Mouse (Mus musculus): ENCODE data around the gene Wbp4. TPM values are rescaled to one million over a fixed set of nuclear protein-coding genes. Genes with fewer than 3 reads are reported as not detected.

Gene Wbp4
- polyA plus RNA-seq, 1 experiment from 2014 or later: 46.0 TPM

GRCm38 (mm10) chr14:79483611-79484120, 2.3 kb upstream of the Wbp4 start:
- DNase-seq (ENCODE audit: low spot score): peak; percentile 66
- 44% methylated on average over 8 of the region's 8 CpGs for WGBS
- no peak for ATAC-seq (ENCODE audit: low read depth)
- Histone ChIP-seq H3K9ac (ENCODE audit: low read depth, low read length) (peak overlapping the region; percentile 99; the same call in 1 of the 2 replicates), H3K4me1 (ENCODE audit: control insufficient read depth, insufficient read depth, low read length) (peaks cover 29% of the 10 kb centered on the region), H3K27me3 (replicated peaks; ENCODE audit: control insufficient read depth, insufficient read depth, low read length) (no peaks in the 10 kb centered on the region), H3K27ac (replicated peaks; ENCODE audit: low read depth, low read length) (peak overlapping the region; percentile 100), H3K4me3 (ENCODE audit: low read depth, low read length) (peak overlapping the region; percentile 96), H3K4me2 (ENCODE audit: low read depth, low read length) (peak overlapping the region; percentile 78), H3K9me3 (ENCODE audit: control insufficient read depth, low read length) (no peaks in the 10 kb centered on the region), H3K36me3 (ENCODE audit: control insufficient read depth, insufficient read depth, low read length) (no peaks in the 10 kb centered on the region)

GRCm38 (mm10) chr14:79482747-79483355, 1.5 kb upstream of the Wbp4 start:
- no peaks in the 10 kb centered on the region for H3K9me3 ChIP-seq (ENCODE audit: control insufficient read depth, low read length)
- WGBS: 11% methylated on average over 15 of the region's 15 CpGs
- DNase-seq (ENCODE audit: low spot score): no peak
- peak overlapping the region; percentile 96 for H3K4me3 ChIP-seq (ENCODE audit: low read depth, low read length)
- no peaks in the 10 kb centered on the region for H3K27me3 ChIP-seq (replicated peaks; ENCODE audit: control insufficient read depth, insufficient read depth, low read length)
- H3K4me2 ChIP-seq (ENCODE audit: low read depth, low read length): peak overlapping the region; percentile 78
- H3K36me3 ChIP-seq (ENCODE audit: control insufficient read depth, insufficient read depth, low read length): no peaks in the 10 kb centered on the region
- peaks cover 29% of the 10 kb centered on the region for H3K4me1 ChIP-seq (ENCODE audit: control insufficient read depth, insufficient read depth, low read length)
- no peak for ATAC-seq (ENCODE audit: low read depth)
- peak overlapping the region; percentile 100 for H3K27ac ChIP-seq (replicated peaks; ENCODE audit: low read depth, low read length)
- H3K9ac ChIP-seq (ENCODE audit: low read depth, low read length): peak overlapping the region; percentile 99

GRCm38 (mm10) chr14:79482251-79482661, 936 bp upstream of the Wbp4 start:
- peak; percentile 87 for DNase-seq (ENCODE audit: low spot score)
- H3K27ac ChIP-seq (replicated peaks; ENCODE audit: low read depth, low read length): peak overlapping the region; percentile 100
- H3K9ac ChIP-seq (ENCODE audit: low read depth, low read length): peak overlapping the region; percentile 99
- no peaks in the 10 kb centered on the region for H3K9me3 ChIP-seq (ENCODE audit: control insufficient read depth, low read length)
- no peak for ATAC-seq (ENCODE audit: low read depth)
- no peaks in the 10 kb centered on the region for H3K27me3 ChIP-seq (replicated peaks; ENCODE audit: control insufficient read depth, insufficient read depth, low read length)
- H3K4me2 ChIP-seq (ENCODE audit: low read depth, low read length): peak overlapping the region; percentile 78
- under 1% methylated on average over 11 of the region's 11 CpGs for WGBS
- H3K4me3 ChIP-seq (ENCODE audit: low read depth, low read length): peak overlapping the region; percentile 96
- peaks cover 25% of the 10 kb centered on the region for H3K4me1 ChIP-seq (ENCODE audit: control insufficient read depth, insufficient read depth, low read length)
- 0 out of 2 replicates have a peak, but pooled peaks cover 4% of the 10 kb centered on the region for H3K36me3 ChIP-seq (ENCODE audit: control insufficient read depth, insufficient read depth, low read length)

GRCm38 (mm10) chr14:79480624-79481338, 539 bp downstream of the Wbp4 start, which contains the start of gene Elf1:
Elf1 (plus strand) TSS chr14:79481194.
- under 1% methylated on average over 23 of the region's 96 CpGs for WGBS
- peak within 1 kb of the TSS; percentile 99 for H3K9ac ChIP-seq (ENCODE audit: low read depth, low read length)
- peak within 1 kb of the TSS; percentile 96 for H3K4me3 ChIP-seq (ENCODE audit: low read depth, low read length)
- peak within 1 kb of the TSS; percentile 78 for H3K4me2 ChIP-seq (ENCODE audit: low read depth, low read length)
- peaks cover 13% of the 10 kb centered on the region; the same call in 1 of the 2 replicates for H3K4me1 ChIP-seq (ENCODE audit: control insufficient read depth, insufficient read depth, low read length)
- no peaks in the 10 kb centered on the region for H3K9me3 ChIP-seq (ENCODE audit: control insufficient read depth, low read length)
- ATAC-seq (ENCODE audit: low read depth) (peak; percentile 78), DNase-seq (ENCODE audit: low spot score) (peak; percentile 94)
- H3K27me3 ChIP-seq (replicated peaks; ENCODE audit: control insufficient read depth, insufficient read depth, low read length): no peaks in the 10 kb centered on the region
- H3K27ac ChIP-seq (replicated peaks; ENCODE audit: low read depth, low read length): peak within 1 kb of the TSS; percentile 100
- peaks cover 13% of the 10 kb centered on the region for H3K36me3 ChIP-seq (ENCODE audit: control insufficient read depth, insufficient read depth, low read length)

- 87% methylated on average over 2 of the region's 2 CpGs for WGBS
- Histone ChIP-seq H3K36me3 (ENCODE audit: control insufficient read depth, insufficient read depth, low read length) (peaks cover 83% of the 10 kb centered on the region), H3K4me1 (ENCODE audit: control insufficient read depth, insufficient read depth, low read length) (no peaks in the 10 kb centered on the region), H3K27ac (replicated peaks; ENCODE audit: low read depth, low read length) (no peak overlapping the region), H3K9ac (ENCODE audit: low read depth, low read length) (no peak overlapping the region), H3K27me3 (replicated peaks; ENCODE audit: control insufficient read depth, insufficient read depth, low read length) (no peaks in the 10 kb centered on the region), H3K4me2 (ENCODE audit: low read depth, low read length) (no peak overlapping the region), H3K4me3 (ENCODE audit: low read depth, low read length) (no peak overlapping the region), H3K9me3 (ENCODE audit: control insufficient read depth, low read length) (no peaks in the 10 kb centered on the region)
- ATAC-seq (ENCODE audit: low read depth): no peak
- no peak for DNase-seq (ENCODE audit: low spot score)
These were observed 7.9 kb downstream of the Wbp4 start for GRCm38 (mm10) chr14:79473384-79473783.

- WGBS: 18% methylated on average over 3 of the region's 3 CpGs
- H3K9me3 ChIP-seq (ENCODE audit: control insufficient read depth, low read length): no peaks in the 10 kb centered on the region
- no peak overlapping the region for H3K4me3 ChIP-seq (ENCODE audit: low read depth, low read length)
- no peak overlapping the region for H3K9ac ChIP-seq (ENCODE audit: low read depth, low read length)
- no peak overlapping the region for H3K4me2 ChIP-seq (ENCODE audit: low read depth, low read length)
- no peak for ATAC-seq (ENCODE audit: low read depth)
- peak; percentile 74 for DNase-seq (ENCODE audit: low spot score)
- H3K4me1 ChIP-seq (ENCODE audit: control insufficient read depth, insufficient read depth, low read length): no peaks in the 10 kb centered on the region
- H3K27me3 ChIP-seq (replicated peaks; ENCODE audit: control insufficient read depth, insufficient read depth, low read length): no peaks in the 10 kb centered on the region
- H3K36me3 ChIP-seq (ENCODE audit: control insufficient read depth, insufficient read depth, low read length): peaks cover 89% of the 10 kb centered on the region
- no peak overlapping the region for H3K27ac ChIP-seq (replicated peaks; ENCODE audit: low read depth, low read length)
These were observed 13.7 kb downstream of the Wbp4 start for GRCm38 (mm10) chr14:79467621-79468020.

GRCm38 (mm10) chr14:79465623-79466022, 15.7 kb downstream of the Wbp4 start:
- peaks cover 86% of the 10 kb centered on the region for H3K36me3 ChIP-seq (ENCODE audit: control insufficient read depth, insufficient read depth, low read length)
- no peak overlapping the region for H3K4me2 ChIP-seq (ENCODE audit: low read depth, low read length)
- H3K4me3 ChIP-seq (ENCODE audit: low read depth, low read length): no peak overlapping the region
- no peaks in the 10 kb centered on the region for H3K4me1 ChIP-seq (ENCODE audit: control insufficient read depth, insufficient read depth, low read length)
- no peak overlapping the region for H3K9ac ChIP-seq (ENCODE audit: low read depth, low read length)
- DNase-seq (ENCODE audit: low spot score) (no peak), ATAC-seq (ENCODE audit: low read depth) (no peak)
- 93% methylated on average over 1 of the region's 1 CpGs for WGBS
- H3K27ac ChIP-seq (replicated peaks; ENCODE audit: low read depth, low read length): no peak overlapping the region
- H3K27me3 ChIP-seq (replicated peaks; ENCODE audit: control insufficient read depth, insufficient read depth, low read length): no peaks in the 10 kb centered on the region
- no peaks in the 10 kb centered on the region for H3K9me3 ChIP-seq (ENCODE audit: control insufficient read depth, low read length)

GRCm38 (mm10) chr14:79460988-79461387, 20.3 kb downstream of the Wbp4 start:
- Histone ChIP-seq H3K36me3 (ENCODE audit: control insufficient read depth, insufficient read depth, low read length) (peaks cover 53% of the 10 kb centered on the region), H3K4me2 (ENCODE audit: low read depth, low read length) (no peak overlapping the region), H3K9me3 (ENCODE audit: control insufficient read depth, low read length) (no peaks in the 10 kb centered on the region), H3K4me1 (ENCODE audit: control insufficient read depth, insufficient read depth, low read length) (no peaks in the 10 kb centered on the region), H3K27me3 (replicated peaks; ENCODE audit: control insufficient read depth, insufficient read depth, low read length) (no peaks in the 10 kb centered on the region), H3K4me3 (ENCODE audit: low read depth, low read length) (no peak overlapping the region), H3K9ac (ENCODE audit: low read depth, low read length) (no peak overlapping the region), H3K27ac (replicated peaks; ENCODE audit: low read depth, low read length) (no peak overlapping the region)
- DNase-seq (ENCODE audit: low spot score): no peak
- WGBS: 95% methylated on average over 4 of the region's 4 CpGs
- ATAC-seq (ENCODE audit: low read depth): no peak
